Mouse (Mus musculus) retina, embryonic 14.5 days (tissue): ENCODE measurements around the gene Spg7.
A peak's percentile ranks its signal among the peaks of the same experiment; 100 is the strongest.
"Not testable (repeated sequence)": the region's sequence is repeated elsewhere in the genome, so short reads cannot be mapped to it uniquely, and the experiment has no call there.

ENCODE experiments used
- DNase-seq: peaks from one replicate; pipeline ENCODE4 v3.0.0-alpha.2; 2015; ENCODE audit warnings: low spot score

Gene Spg7

DNA sequence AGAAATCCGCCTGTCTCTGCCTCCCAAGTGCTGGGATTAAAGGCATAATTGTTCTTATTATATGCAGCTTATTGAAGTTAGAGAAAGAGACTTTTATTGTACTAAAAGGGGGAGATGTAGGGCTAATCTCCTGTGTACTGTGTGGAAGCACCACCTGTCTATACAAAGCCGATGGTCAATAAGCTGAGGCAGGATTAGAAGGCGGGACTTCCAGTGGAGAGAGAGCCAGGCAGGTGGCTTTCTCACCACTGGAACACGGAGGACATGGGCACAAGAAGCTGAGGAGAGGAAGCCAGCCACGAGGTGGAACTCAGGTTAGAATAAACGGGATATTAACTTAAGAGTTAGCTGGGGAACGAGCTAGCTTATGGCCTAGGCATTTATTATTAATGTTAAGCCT is at the start of gene Spg7:
Gene Spg7, plus strand, starts transcription at position 222 of the 400 bp plus-strand sequence.
- no peak for DNase-seq

DNA sequence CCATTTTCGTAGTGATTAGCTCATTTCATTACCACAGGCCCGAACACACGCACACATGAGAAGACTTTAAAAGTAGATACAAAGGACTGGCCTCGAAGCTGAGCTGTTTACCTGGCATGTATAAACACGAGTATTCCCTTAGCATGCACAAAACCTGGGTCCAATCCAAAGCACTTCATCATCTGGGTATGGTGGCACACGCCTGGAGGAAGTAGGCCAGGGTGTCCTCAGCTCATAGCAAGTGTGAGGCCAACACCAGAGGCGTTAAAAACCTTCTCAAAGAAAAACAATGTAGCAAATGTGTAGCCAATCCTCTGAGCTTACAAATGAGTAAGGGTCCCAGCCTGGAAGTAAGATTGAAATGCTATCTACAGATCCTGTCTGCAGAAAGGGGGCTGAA is 48.3 kb upstream of the Spg7 start:
- DNase-seq = no peak

DNA sequence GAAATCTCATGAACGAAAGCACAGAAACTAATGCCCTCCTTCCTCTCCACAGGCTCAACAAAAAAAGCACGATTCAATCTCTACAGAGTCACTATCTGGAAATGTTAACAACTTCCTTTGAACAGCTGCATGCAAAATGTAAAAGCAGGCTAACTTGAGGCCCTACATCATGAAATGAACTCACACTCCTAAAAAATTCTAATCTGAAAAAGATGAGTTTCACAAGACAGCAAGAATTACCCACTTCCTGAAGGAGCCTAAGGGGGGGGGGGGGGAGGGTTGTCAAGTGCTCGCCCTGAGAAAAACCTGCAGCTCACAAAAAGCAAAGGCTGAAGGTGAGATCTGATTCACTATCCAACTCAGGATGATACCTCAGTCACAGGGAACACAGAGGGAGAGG is 47.7 kb upstream of the Spg7 start:
- no peak for DNase-seq

DNA sequence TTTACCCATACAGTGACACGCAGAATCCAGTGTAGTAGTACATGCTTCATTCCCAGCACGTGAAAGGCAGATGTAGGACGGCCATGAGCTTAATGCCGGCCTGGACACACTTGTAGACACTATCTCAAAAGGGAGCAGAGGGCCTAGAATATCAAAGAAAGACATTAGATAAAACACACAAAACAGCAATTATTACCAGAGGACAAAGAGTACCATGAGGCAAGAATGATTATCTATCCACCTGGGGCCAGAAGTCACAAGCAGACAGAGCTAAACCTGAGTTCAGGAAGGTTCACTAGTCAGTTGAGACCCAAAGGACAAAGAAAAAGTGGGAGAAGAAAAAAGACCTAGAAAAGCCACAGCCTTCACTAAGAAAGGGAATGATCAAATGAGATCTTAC is 45.6 kb upstream of the Spg7 start:
- DNase-seq = no peak

DNA sequence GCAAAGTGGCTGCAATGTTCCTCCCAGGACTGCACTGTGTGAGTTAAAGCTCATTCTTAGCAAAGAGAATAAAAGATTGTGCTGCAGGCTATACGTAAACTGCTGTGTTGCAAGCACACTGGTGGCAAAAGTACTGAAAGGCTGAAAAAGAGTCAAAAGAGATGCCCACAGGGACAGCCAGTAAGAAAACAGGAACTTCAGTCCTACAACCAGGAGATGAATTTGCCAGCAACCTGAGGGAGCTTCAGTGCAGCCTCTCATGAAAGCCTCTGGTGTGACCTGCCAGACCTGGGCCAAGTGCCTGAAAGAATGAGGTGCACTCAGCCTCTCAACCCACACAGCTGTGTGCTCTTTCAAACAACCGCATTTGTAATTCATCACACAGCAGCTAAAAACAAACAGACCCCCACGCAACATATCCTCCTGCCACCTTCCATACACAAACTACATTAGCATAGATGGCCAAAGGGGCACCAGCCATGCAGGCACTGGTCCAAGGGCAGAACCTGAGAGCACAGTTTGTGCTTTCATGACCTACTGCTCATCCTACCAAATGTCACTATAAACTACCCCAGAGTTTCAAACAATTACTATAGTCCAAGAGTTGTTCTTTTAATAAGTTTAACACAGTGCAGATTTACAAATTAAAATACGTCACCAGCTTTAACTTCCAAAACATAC is 44.1 kb upstream of the Spg7 start:
- DNase-seq = no peak

DNA sequence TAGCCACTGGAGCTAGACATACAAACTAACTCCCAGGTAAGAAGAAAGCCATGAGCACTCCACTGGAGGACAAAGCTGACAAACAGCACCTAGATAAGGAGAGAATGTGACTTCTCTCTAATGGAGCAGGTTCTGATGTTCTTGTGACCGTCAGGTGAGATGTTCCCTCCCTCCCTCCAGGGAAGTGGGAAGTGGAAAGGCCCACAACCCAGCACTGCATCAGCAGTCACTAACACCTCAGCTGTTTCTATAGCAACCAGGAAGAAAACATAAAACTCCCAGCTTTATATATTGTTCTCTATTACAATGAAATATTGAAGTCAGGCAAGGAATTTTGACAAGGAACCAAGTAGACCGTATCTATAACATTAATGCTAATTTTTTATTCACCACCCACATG is 42.7 kb upstream of the Spg7 start:
- DNase-seq = no peak

DNA sequence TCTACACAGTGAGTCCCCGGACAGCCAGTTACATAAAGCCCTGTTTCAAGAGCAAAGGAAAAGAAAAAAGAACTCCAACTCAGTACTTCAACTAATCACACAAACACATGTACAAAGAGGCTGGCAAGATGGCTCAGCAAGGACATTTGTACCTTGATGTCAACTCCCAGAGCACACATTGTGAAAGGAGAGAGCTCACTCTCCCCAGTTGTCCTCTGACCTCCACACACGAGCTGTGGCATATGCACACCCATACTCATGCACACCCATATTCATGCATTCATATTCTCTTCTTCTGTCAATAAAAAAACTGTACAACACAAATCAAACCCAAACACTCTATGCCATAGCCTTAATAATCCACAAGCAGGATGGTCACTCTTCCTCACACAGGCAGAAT is 41.9 kb upstream of the Spg7 start:
- no peak for DNase-seq

DNA sequence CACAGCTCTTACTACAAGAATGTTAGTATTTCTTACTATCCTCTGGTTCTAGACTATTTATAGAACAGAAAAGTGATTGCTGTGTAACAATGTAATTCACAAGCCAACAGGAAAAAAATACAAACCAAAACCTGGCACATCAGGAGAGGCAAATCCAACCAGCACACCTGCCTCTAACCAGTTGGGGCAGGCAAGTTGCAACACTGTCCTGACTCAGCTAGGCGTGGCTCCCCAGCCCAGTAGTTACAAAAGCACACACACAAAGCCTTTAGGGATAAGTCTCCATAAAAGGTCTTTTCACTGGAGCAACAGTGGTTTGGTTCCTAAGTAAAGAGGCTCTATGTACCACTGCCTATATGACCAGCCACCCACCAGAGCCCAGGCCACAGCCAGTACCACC is 41.5 kb upstream of the Spg7 start:
- no peak for DNase-seq

DNA sequence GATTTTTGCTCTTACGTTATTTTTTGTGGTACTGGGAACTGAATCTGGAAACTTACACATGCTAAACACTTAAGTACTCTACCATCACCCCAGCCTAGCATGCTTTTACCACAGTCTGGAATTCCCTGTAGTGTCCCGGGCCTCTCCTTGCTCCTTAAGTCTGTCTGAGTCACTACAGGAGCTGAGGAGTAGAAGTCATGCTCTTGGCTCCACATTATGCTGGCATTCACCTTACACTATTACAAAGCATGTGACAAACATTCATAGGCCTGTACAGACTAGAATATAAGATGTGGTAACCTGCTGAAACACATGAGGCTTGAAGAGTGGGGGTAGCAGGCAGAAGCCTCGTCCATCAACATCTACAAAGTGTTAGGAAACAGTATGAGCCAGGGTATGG is 40.0 kb upstream of the Spg7 start:
- no peak for DNase-seq

DNA sequence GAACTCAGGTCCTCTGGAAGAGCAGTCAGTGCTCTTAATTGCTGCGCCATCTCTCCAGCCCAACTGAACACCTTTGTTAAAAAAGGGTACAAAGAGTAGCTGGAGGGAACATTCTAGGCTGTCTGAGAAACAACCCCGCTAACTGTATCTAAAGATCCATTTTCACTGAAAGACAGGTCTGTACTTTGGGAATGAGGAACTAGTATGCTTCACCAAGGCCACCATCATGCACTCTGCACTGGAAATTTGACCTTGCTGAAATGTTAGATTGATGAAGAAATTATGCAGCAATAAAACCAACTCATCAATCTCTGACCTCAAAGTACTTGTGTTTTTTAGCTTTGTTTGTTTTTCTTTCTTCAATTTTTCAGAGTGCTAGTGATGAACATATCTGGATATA is 38.5 kb upstream of the Spg7 start:
- no peak for DNase-seq

DNA sequence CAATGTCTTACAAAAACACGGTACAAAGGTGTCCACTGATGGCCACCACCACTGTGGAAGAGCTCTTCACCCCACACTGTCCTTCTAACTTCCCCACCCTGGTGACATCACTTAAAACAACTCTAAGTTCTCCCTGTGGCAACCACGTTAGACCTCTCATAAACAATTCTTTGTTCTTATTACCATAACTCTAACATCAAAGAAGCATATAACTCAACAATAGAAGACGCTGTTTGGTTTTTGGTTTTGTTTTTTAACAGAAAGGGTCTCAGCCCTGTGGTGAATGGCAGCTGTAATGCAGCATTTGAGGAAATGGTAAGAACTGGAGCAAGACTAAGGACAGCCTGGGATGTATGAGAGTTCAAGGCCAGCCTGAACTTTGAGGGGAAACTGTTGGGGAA is 36.8 kb upstream of the Spg7 start:
- DNase-seq = no peak

DNA sequence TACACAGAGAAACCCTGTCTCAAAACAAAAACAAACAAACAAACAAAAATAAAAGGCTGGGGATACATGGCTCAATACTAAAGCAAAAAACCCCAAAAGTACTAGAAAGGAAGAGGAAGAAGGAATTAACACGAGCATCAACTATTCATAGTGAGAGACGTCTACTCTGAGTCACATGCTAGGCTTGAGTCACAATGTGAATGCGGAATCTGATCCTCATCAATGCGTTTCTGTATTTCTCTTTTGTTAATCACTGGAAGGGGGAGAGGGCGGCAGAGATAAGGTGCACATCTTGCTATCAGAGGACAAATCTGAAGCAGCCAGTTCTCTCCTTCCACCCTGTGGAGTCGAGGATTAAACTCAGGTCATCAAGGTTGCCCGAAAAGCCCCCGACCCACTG is 35.0 kb upstream of the Spg7 start:
- DNase-seq = no peak

DNA sequence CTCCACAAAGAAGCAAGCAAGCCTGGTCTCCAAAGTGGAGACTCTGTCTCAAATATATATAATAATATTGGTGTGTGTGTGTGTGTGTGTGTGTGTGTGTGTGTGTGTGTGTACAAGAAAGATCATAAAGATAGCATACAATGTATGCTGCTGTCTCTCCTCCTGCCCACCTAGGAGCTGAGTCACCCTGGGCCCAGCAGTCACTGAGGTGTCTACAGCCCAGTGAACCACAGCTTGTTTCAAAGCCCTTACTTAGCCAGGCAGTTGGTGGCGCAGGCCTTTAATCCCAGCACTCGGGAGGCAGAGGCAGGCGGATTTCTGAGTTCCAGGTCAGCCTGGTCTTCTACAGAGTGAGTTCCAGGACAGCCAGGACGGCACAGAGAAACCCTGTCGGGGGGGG is 32.7 kb upstream of the Spg7 start:
- DNase-seq = not testable (repeated sequence)

DNA sequence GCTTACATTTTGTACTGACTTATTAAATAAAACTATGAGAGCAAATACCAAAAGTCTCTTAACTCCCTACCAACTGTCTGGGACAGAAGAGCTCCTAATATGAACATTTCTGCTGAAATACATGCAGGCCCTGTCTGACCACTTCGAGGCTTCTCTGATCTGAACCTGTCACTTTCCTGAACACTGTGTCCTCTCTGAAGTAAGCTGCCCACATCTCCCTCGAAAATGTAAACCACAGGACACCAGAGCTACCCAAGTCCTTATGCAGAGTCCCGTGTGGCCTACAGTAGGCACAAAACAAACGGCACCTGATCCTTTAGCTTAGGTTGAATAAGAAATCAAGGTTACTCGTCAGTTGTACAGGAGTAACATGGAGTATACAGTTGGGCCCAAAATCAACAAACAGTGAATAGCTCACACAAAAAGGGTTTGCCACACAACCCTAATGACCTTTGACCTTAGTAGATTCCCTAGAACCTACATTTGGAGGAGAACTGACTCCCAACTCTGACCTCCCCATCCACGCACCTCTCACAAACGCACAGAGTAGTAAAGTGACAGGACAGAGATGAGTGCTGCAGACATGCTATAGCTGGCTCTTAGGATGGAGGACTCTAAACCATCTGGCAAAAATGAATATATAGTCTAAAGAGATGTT is 31.3 kb upstream of the Spg7 start:
- DNase-seq = no peak

DNA sequence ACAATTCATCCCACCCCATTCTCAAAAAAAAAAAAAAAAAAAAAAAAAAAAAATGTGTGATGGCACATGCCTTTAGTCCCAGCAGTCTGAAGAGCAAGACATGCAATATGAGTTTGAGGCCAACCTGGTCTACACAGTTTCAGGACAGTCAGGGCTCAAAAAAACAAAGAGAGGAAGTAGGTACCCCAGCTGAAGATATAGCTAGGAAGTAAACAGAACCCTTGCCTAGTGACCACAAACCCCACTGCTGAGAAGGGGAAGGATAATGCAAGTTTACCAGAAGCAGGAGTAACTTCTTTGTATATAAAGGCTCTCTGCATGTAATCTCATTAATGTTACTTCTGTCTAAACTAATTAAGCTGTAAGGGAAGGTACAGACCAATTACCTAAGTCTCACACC is 30.0 kb upstream of the Spg7 start:
- DNase-seq = no peak

DNA sequence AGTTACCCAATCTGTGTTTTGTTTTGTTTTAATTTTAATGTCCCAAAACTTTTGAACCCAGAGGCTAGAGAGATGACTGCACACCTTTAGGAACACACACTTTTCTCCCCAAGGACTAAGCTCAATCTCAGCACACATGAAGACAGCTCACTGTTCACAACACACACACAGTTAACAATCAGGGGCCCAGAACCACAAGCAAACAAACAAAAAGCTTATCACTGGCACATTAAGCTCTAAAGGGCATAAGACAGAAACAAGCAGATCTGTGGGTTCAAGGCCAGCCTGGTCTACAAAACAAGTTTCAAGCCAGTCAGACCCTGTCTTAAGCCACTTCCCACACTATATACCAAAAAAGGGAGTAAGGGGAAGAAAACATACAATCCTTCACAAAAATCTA is 29.3 kb upstream of the Spg7 start:
- no peak for DNase-seq

DNA sequence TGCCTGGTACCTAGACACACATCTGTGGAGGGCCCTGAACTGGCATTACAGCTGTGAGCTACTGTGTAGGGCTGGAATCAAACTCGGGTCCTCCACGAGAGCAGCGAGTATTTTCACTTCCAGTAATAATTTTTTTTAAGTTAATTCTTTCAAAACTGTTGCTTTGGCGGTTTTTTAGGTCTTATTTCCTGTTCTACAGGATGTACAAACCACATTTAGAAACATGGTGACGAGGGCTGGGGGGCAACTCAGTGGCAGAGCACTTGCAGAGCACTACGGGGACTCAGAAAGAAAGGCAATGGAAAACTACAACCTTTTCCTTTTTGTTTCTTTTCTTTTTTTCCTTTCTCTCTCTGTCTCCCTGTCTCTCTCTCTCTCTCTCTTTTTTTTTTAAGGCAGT is 28.6 kb upstream of the Spg7 start:
- DNase-seq = no peak

DNA sequence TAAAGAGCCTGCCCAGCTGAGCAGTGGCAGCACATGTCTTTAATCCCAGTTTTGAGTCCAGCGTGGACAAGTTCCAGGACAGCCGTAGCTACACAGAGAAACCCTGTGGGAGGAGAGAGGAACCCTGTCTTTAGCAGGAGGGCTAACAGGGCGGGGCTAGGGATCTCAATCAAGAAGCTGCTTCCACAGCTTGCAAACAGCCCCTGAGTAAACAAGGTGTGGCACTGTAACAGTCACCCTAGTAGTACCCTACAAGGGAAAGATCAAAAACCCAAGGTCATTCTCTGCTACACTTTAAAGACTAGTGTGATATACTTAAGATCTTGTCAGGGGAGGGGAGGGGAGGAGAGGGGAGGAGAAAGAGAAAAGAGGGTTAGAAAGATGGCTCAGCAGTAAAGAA is 25.8 kb upstream of the Spg7 start:
- DNase-seq = no peak

DNA sequence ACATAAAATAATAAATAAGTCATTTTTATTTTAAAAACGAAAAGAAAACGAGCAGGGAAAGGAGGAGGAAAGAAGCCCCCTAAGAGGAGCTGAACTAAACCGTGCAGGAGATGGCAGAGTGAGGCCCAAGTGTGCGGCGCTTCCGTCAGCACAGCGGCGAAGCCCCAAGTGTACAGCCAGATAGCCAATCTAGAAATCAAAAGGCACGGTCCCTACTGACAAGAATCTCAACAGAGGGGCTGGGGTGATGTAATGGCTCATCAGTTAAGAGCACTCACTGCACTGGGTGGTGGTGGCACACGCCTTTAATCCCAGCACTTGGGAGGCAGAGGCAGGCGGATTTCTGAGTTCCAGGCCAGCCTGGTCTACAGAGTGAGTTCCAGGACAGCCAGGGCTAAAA is 25.3 kb upstream of the Spg7 start:
- no peak for DNase-seq

DNA sequence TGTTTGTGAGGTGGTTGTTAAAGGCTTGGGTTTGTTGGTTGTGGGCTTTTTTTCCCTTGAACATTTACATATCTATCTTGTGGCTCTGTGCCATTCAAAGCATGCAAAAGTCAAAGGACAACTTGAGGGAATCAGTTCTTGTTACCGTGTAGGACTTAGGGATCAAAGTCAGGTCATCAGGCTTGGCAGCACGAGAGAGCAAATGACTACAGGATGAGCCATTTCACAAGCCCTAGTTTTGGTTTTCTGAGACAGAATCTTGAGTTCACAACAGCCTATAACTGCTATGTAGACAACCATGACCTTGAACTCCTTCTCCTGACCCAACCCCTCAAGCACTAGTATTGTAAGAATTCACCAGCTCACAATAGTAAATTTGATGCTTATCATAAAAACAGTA is 24.4 kb upstream of the Spg7 start:
- no peak for DNase-seq

DNA sequence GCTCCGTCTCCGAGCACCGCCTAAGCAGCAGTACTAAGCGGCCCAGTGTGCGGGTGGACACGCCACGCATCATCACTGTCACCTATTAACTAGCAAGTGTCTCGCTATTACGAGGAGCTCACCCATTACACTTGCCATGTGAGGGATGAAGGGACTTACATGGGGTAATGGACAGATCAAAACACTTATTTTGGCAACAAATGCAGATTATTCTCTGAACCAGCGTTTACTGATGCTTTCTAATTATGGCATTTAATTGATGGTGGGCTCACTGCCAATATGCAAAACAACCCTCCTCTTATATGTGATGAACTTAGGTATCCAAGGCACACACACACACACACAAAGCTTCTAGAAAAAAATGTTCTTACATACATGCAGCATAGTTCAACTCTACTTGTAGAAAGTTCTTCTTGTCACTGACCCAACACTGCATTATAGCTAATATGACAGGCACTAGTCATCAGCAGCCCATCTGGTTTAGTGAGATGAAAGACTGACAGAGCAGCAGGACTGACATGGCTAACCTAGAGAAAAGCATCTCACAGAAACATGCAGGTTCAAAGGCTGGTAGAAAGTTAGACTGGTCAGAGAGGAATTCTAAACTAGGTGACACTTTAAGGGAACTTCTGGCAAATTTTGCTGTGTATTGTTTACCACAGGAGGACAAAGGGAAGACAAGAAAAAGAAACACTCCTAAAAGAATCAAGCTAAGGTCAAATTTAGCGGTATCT is 23.2 kb upstream of the Spg7 start:
- DNase-seq = no peak

DNA sequence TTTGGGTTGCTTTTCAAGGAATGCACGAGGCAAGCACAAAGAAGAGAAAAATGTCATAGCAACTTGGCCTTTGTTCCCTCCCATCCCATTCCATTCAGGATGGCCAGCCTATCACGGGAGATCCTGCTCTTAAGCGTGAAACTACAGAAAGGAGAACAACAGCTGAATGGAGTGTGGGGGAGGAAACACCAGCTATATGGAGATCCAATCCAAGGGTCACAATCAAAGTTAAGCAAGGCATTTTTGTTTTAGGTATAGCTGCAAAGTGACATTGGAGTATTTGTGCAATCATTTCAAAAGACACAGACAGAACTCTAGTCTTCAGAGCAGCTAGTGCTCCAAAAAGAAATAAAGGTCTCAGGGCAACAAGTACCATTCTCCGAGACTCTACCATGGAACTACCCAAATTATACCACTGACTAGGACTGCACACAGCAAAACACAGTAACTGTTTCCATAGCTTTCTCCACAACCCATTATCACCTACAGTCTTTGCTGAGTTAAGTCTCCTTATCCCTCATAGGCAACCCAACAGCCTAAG is 22.6 kb upstream of the Spg7 start:
- DNase-seq = peak; percentile 40
